Mouse (Mus musculus): ENCODE measurements around the gene Swap70.

DNA sequence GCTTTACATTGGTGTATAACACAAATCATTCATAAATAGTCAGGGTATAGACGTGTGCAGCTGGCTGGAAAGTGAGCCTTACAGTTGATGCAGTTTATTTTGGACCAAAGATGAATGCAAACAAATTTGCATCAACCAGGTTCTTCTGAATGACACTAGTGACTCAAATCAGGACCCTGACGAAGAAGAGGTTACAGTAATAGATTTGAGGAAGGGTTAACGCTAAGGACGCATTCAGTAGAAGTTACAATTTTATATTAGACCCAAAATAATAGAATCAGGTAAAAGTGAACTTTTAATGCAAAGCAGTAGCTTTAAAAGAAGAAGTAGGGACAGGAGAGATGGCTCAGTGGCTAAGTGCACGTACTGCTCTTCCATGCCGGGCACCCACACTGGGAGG is 19.6 kb upstream of the Swap70 start:
- TF ChIP-seq CTCF (IDR thresholded peaks at IDR 0.05; ENCODE audit: low read depth, low read length) (no peak), GATA1 (IDR thresholded peaks at IDR 0.05; ENCODE audit: borderline replicate concordance, low read length) (no peak), POLR2AphosphoS5 (IDR thresholded peaks at IDR 0.05; ENCODE audit: insufficient replicate concordance, low read depth, low read length) (no peak)

Data from G1E (cell line).